Mouse (Mus musculus) monocyte, adult 2 months (primary cell): ENCODE results near the gene Rad51.

ENCODE experiments used
- DNase-seq, 2 experiments: peaks; one replicate each; pipeline ENCODE4 v3.0.0; 2022; ENCODE audit warnings: low spot score in 2 of 2, low read depth in 1 of 2

Rad51 gene

GRCm38 (mm10) chr2:119163999-119164398, 51.4 kb downstream of the Rad51 start:
- no peak for DNase-seq

GRCm38 (mm10) chr2:119165401-119165800, 52.8 kb downstream of the Rad51 start:
- no peak for DNase-seq

- DNase-seq: peak in 1 of 2 experiments; percentile 17
Measured at GRCm38 (mm10) chr2:119166901-119167865, 54.6 kb downstream of the Rad51 start, which contains the start of gene Gchfr. Gene Gchfr (plus strand): TSS chr2:119167773.

GRCm38 (mm10) chr2:119167866-119168256, 55.3 kb downstream of the Rad51 start:
- no peak for DNase-seq

GRCm38 (mm10) chr2:119170282-119170681, 57.7 kb downstream of the Rad51 start:
- no peak for DNase-seq

GRCm38 (mm10) chr2:119171574-119171973, 59.0 kb downstream of the Rad51 start:
- DNase-seq: no peak

- no peak for DNase-seq
Measured at GRCm38 (mm10) chr2:119172446-119172845, 59.9 kb downstream of the Rad51 start.

GRCm38 (mm10) chr2:119172862-119173576, 60.4 kb downstream of the Rad51 start:
- DNase-seq: no peak

- no peak for DNase-seq
Measured at GRCm38 (mm10) chr2:119173991-119174651, 61.5 kb downstream of the Rad51 start, which contains the start of gene Gm14137. Gene Gm14137 (plus strand): TSS chr2:119174509.

GRCm38 (mm10) chr2:119174866-119175265, 62.3 kb downstream of the Rad51 start:
- no peak for DNase-seq

- no peak for DNase-seq
Measured at GRCm38 (mm10) chr2:119175614-119176013, 63.0 kb downstream of the Rad51 start.

- no peak for DNase-seq
Measured at GRCm38 (mm10) chr2:119176761-119177160, 64.2 kb downstream of the Rad51 start.

- DNase-seq: no peak
Measured at GRCm38 (mm10) chr2:119177384-119177939, 64.9 kb downstream of the Rad51 start.

- DNase-seq: no peak
Measured at GRCm38 (mm10) chr2:119182914-119183313, 70.3 kb downstream of the Rad51 start.

GRCm38 (mm10) chr2:119189029-119189710, 76.6 kb downstream of the Rad51 start:
- peak; percentile 45 to 64 for DNase-seq

GRCm38 (mm10) chr2:119190969-119191368, 78.4 kb downstream of the Rad51 start:
- no peak for DNase-seq

- no peak for DNase-seq
Measured at GRCm38 (mm10) chr2:119194140-119194539, 81.5 kb downstream of the Rad51 start.

GRCm38 (mm10) chr2:119196316-119197108, 83.9 kb downstream of the Rad51 start:
- no peak for DNase-seq
